Mouse (Mus musculus): ENCODE measurements around the gene Cfap61.

The Cfap61 gene

GRCm38 (mm10) chr2:145949475-145950068 is 15.0 kb downstream of the Cfap61 start:
- no peak for DNase-seq (ENCODE audit: low read depth, low spot score)

- DNase-seq (ENCODE audit: low read depth, low spot score): no peak
Observed at GRCm38 (mm10) chr2:145950239-145950638, 15.7 kb downstream of the Cfap61 start.

DNA sequence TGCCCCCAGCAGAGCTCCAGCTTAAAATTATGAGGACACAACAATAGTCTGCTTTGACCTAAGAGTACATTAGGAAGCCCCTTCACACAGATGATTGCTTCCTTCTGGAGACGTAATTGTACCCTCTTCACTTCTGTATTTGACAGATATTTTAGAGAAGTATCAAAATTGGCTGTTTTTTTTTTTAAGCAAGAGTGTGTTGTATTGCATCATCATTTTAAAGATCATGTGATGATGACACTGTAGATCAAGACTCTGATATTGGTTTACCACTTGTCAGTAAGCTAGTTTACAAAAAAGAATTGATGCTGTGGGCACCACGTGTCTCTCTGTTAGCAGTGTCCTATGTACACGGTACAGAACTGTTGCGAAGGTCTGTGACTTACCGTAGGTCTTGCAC is 18.1 kb downstream of the Cfap61 start:
- no peak for DNase-seq (ENCODE audit: low read depth, low spot score)

DNA sequence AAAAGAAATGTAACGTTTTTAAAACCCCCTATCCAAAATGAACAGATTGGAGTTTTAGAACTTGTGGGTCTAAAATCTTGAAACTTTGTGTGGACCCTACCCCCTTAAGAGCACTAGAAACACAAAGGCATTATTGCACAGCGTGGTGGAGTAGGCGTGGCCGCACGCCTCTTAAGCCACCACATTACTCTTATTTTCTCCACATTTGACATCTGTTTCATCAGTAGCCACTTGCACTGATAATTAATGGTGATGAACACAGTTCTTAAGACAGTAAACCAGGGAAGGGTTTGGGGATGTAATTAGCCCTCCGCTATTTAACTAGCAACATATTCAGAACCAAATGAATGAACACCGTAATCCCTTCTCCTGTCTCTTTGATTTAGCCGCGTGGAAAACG is 21.3 kb downstream of the Cfap61 start:
- no peak for DNase-seq (ENCODE audit: low read depth, low spot score)

DNA sequence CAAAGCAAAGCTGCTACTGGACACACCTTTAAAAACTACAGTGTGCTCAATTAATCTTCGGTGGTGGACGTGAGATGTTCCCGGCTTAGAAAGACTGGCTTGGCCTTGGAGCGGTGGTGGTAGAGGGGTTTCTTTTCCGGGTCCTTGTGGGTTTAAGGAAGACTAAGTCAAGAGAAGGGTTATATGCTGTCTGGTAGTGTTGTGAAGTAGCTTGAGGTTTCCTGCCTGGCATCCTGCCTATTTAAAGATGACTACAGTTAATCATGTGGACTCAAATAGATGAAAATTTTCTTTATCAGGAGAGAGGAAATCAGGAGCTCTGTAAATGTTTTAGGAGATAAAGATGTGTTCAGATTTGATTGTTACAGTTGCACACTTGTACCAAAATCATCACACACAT is 21.7 kb downstream of the Cfap61 start:
- no peak for DNase-seq (ENCODE audit: low read depth, low spot score)

DNA sequence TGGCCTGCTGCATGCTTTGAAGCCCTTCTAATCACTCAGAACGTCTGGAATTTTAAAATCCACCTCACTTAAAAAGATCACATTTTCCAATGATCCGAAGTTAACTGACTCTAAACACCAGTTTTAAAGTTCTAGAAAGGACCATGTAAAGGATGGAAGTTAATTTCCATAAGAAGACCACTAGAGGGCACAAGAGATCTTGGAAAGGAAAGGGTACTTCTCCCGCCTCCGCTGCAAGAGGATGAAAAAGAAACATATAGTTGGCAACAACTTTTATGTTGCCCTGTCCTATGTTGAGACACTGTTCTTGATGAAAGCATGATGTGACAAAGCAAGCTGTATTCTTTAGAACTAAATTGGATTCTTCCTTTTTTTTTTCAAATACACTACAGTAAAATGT is 22.9 kb downstream of the Cfap61 start:
- no peak for DNase-seq (ENCODE audit: low read depth, low spot score)

GRCm38 (mm10) chr2:145958097-145958496 is 23.5 kb downstream of the Cfap61 start:
- DNase-seq (ENCODE audit: low read depth, low spot score): no peak

- no peak for DNase-seq (ENCODE audit: low read depth, low spot score)
Observed at GRCm38 (mm10) chr2:145958551-145958950, 24.0 kb downstream of the Cfap61 start.

DNA sequence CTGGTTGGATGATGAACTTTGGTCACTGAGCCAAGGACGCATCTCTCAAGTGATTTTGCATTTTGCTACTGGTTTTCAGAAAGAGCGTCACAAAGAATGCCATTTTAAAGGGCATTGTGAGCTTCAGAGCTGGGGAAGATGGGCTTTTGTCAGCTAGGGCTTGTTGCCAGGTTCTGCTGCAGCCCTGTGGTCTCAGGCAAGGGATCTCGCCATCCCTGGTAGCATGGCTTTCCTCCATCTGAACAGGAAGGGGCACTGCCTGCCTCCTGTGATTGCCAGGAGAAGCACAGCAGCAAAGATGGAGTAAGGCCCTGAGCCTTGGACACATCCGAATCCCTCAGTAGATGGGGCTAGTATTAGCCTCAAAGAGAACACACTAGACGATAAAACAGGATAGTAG is 27.3 kb downstream of the Cfap61 start:
- DNase-seq (ENCODE audit: low read depth, low spot score): no peak

DNA sequence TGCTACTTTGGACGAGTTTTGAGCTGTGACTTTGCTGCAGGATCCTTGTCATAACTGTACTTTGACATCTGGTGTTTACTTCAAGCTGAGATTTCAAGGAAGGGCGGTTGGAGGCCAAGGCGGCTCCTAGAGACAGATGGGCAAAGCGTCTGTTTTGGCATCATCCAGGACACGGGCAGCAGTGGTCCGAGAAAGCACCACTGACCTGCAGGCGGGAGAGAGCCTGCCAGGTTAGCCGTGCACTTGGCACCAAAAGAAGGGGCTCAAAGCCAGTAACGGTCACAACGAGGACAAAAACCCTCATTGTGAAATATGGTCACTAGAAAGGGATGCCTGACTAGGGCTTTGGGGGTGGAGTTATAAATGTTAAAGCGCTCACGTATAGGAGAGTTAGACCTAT is 36.2 kb downstream of the Cfap61 start:
- no peak for DNase-seq (ENCODE audit: low read depth, low spot score)

DNA sequence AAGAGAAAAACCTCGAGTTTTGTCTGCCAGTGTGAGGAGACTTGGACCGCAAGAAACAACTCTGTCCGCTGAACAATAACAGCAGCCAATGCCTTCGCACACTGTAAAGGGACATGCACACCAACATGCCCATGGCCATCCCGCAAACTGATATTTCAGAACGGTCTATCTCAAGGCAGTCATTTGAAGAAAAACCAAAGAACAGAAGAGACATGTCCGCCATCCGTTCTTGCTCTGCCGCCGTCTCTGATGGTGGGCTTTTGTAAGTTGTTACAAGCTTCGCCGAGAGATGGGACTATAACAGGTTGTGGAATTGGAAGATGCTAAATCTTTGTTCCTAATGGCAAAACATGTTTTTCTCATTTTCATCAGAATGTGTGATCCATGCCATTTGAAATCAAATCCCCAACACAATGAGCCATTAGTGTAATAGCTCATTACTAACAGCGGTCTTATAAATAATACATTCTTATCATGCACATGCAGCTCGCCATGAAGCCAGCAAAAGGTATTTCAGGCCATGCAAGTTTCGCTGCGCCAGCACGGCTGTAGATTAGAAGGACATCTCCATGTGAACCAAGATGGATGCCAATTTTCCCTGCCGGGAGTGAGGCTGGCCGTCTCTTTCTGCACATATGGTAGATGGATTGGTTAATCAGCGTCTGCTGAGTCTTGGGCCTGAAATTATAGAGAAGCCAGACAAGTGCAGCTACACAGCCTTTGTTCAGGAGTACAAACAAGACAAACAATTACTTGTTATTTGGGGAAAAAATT is 36.8 kb downstream of the Cfap61 start:
- peak; percentile 67 for DNase-seq (ENCODE audit: low read depth, low spot score)

DNA sequence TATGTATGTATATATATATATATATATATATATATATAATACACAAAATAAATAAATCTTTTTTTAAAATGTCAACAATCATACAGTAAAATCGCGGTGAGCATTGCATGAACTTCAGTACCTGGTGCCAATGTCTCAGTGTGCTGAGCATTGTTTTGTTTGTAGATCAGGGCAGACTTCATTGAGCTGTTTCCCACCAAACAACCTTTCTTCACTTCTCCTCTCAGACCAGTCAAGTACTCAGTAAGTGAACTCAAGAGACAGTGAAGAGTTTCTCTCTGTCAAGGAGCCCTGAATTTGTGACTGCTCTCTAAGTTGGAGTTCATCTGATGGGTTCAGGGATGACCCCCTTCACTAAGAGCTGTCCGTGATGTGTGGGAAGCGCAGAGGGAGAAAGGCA is 38.0 kb downstream of the Cfap61 start:
- DNase-seq (ENCODE audit: low read depth, low spot score): no peak

DNA sequence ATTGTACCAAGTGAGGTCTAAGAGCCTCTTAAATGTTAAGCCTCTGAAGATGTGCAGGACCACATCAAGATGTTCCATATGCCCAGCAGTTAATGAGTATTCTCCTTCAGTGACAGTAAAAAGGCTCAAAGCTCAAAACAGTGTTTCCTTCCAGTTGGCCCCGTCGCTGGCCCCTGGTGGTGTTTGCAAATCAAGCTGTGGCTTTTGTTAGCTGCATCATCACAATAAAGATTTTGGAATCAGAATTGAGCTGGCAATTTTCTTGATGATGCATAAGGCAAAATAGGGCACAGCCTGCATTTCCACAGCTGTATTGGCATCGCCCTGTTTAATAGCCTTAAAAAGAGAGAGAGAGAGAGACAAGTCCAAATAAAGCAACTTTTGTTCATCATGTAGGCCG is 45.0 kb downstream of the Cfap61 start:
- DNase-seq (ENCODE audit: low read depth, low spot score): no peak

GRCm38 (mm10) chr2:145980881-145981280 is 46.3 kb downstream of the Cfap61 start:
- DNase-seq (ENCODE audit: low read depth, low spot score): no peak

GRCm38 (mm10) chr2:145981699-145982112 is 47.1 kb downstream of the Cfap61 start:
- no peak for DNase-seq (ENCODE audit: low read depth, low spot score)

GRCm38 (mm10) chr2:145982317-145983045 is 47.9 kb downstream of the Cfap61 start:
- DNase-seq (ENCODE audit: low read depth, low spot score): no peak

DNA sequence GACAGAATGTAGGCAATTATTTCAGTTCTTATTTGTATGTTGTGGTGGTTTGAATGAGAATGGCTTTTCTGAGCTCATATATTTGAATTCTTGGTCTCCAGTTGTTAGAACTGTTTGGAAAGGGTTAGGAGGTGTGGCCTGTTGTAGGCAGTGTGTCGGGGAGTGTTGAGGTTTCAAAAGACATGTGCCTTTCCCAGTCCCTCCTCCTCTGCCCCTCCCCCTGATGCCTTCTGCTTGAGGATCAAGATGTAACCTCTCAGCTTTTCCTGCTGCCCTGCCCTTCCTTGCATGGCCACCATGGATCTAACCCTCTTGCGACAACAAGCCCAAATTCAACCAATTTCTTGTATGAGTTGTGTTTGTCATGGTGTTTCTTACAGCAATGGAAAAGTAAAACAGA is 53.2 kb downstream of the Cfap61 start:
- DNase-seq (ENCODE audit: low read depth, low spot score): no peak

GRCm38 (mm10) chr2:145990446-145990845 is 55.9 kb downstream of the Cfap61 start:
- DNase-seq (ENCODE audit: low read depth, low spot score): no peak

- no peak for DNase-seq (ENCODE audit: low read depth, low spot score)
Observed at GRCm38 (mm10) chr2:145996472-145996871, 61.9 kb downstream of the Cfap61 start.

GRCm38 (mm10) chr2:145997956-145998525 is 63.5 kb downstream of the Cfap61 start:
- DNase-seq (ENCODE audit: low read depth, low spot score): no peak

GRCm38 (mm10) chr2:146008801-146009200 is 74.2 kb downstream of the Cfap61 start:
- no peak for DNase-seq (ENCODE audit: low read depth, low spot score)

GRCm38 (mm10) chr2:146009596-146010349 is 75.2 kb downstream of the Cfap61 start:
- no peak for DNase-seq (ENCODE audit: low read depth, low spot score)

Data from brain, embryonic 18.5 days (tissue).